Mouse (Mus musculus) R1 (cell line): ENCODE results near the gene Exosc6.
A peak's percentile ranks its signal among the peaks of the same experiment; 100 is the strongest.
"Not testable (repeated sequence)": the region's sequence is repeated elsewhere in the genome, so short reads cannot be mapped to it uniquely, and the experiment has no call there.

Experiments
- DNase-seq: peaks from one replicate; pipeline ENCODE4 v3.0.0-alpha.2; 2018; ENCODE audit warnings: low read depth, low spot score

Gene Exosc6

GRCm38 (mm10) chr8:111056158-111056663, at the start of gene Exosc6:
Exosc6 (plus strand) TSS chr8:111056339.
- peak; percentile 97 for DNase-seq

DNA sequence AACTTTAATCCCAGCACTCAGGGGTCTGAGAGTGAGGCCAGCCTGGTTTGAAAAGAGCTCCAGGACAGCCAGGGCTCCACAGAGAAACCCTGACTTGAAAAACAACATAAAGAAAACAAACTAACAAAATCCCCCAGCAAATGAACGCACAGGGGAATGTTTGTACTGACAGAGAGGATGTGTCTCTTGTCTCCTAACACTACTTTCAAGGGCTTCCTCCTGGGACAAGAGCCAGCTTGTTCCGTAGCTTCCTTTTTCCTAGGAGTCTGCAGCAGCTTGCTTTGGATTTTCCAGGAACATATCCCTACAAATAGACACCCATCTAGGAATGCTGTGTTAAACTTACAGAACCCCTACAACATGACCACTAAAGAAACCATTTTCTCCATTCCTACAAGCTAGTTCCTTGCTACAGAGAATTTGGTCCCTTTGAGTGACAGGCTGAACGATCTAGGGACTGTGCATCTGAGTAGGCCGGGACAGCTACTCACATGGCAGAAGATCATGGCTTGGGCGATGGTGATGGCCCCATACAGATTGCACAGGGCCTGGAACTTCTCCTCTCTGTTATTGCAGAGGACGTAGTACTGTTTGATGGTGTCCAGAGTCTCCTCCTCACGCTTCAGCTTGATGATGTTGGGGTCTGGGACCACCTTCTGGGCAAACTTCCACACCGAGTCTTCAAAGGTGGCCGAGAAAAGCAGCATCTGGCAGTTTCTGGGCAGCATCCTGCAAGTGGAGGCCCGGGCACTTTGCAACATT, 45.7 kb upstream of the Exosc6 start:
- DNase-seq, result not testable (repeated sequence)

DNA sequence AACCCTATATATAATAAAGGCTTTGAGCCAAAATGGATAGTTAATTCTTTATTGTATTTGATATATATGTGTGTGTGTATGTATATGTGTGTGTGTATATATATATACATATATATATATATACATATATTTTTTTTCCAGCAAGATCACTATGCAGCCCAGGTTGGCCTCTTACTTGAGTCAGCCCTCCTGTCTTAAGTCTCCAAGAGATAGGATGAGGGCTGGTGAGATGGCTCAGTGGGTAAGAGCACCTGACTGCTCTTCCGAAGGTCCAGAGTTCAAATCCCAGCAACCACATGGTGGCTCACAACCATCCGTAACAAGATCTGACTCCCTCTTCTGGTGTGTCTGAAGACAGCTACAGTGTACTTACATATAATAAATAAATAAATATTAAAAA, 29.5 kb upstream of the Exosc6 start:
- not testable (repeated sequence) for DNase-seq

DNA sequence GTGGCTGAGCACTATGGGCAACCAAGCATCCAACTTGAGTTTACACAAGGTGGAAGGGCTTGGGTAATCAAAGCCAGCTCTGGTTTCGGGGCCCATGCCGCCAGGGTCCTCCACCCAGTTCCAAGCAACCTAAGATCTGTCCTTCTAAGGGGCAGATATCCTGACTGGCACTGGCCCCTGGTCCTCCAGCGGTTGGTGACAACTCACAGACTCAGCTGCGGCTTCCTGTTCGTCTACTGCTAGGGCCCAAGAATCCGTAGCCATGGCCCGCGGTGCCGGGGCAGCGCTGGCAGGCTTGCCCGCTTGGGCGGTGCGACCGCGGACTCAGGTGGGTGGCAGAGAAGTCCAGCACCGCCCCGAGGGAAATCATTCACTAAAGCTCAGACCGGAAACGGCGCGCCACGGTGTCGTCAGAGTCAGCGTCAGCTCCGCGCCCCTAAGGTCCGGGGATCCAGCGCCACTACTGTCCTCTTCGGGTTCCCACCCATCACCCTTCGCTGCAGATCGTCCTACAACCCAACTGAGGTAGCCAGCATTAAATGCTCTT, 28.7 kb upstream of the Exosc6 start:
- DNase-seq, result peak; percentile 76

DNA sequence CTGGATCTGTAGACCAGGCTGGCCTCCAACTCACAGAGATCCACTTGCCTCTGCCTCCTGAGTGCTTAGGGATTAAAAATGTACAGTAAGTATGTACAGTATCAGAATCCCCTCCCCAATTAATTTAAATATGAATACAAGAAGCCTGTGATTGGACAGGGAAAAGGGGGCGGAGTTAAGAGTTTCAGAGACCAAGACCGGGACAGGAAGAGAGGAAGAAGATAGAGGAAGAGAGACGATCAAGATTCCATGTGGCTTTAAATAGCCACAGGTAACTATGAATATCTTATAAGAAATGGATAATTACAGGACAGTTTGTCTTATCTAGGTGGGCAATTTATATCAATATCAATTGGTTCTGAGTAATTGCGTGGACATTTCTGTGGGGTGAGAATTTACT, 26.6 kb upstream of the Exosc6 start:
- DNase-seq, result peak; percentile 92

- DNase-seq, result no peak
These were observed 26.1 kb upstream of the Exosc6 start for GRCm38 (mm10) chr8:111030045-111030444.

DNA sequence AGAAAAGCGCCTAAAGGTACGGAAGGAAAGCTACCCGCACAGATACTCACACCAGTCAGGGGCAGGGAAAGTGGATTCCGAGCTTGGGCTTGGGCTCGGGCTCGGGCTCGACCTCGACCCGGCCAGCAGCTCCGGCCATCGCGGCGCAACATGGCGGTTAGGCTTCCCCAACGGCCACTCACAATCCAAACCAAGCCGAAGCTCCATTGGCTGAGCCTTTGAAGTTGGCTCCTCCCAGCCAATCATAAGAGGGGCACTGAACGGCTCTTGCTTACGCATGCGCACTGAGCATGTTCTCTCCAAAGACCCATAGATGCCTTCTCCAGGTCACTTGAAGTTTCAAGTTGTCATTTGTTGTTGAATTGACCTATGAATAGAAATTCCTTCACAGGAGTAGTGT, 24.6 kb upstream of the Exosc6 start, which contains the start of gene Ddx19b:
Gene Ddx19b, minus strand, starts transcription at position 180 of the 400 bp plus-strand sequence.
- peak; percentile 90 for DNase-seq

GRCm38 (mm10) chr8:111032916-111033315, 23.2 kb upstream of the Exosc6 start, which contains the start of gene Aars:
Aars (plus strand) TSS chr8:111033144.
- DNase-seq, result peak; percentile 56

DNA sequence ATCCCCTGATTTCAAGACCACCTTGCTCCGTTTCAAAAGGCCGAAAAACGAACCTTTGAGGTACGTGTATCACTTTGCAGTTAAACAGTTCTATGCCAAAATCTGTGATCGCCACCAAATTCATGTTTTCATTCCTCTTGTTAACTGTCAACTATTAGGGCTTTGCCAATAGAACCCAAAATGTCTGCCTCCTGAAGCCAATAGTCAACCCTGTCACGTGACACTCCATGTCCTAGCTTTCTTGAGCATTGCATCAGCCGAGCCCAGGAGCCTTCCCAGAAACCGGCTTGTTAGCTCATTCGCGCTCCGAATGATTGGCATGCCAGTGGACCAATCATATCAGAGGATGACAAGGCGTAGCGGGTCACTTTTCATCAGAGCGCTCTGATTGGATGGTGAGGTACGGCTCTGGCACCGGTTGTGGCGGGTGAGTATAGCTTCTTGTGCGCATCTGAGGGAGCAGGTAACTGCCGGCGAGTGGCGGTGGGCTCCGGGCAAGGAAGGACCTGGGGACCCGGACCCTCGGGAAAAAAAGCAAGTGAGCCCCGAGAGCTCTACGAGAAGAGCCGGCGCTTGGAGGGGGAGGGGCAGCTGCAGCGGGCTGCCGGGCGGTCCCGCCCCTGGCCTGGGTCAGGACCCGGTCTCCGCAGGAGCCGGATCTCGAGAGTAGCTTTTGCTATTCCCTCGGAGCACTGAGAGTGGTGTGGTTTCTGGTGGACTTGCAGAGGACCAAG, 22.5 kb upstream of the Exosc6 start:
- peak; percentile 100 for DNase-seq

DNA sequence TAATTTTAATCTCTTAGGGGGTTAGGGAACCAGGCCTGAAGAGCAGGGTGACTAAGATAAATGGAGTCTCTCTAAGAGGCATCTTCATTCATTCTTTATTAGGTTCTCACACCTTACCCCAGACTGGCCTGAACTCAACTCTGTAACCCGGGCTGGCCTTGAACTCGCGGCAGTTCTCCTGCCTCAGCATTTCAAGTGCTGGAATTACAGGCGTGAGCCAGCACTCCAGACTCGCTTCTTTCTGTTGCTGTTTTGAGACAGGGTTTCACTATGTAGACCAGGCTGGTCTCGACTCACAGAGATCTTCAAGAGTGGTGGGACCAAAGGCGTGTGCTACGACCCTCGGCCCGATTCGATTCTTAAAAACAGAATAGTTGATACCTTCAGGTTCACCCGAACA, 21.9 kb upstream of the Exosc6 start:
- DNase-seq, result no peak

DNA sequence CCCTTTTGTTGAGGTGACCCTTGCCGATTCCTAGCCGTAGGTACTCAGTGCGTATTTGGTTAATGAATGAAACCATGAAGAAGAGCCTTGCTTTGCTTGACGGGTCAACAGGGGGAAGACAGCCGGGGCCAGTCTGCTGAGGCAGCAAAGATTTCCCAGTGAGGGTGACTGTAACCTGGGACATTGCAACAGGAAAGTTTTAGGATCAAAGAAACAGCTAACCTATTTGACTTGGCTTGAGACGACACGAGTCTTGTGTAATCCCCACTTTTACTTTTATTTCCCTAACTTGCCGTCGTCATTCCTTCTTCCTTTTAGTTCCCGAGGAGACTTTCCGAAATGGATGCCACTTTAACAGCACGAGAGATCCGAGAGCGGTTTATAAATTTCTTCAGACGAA, 19.5 kb upstream of the Exosc6 start:
- no peak for DNase-seq

DNA sequence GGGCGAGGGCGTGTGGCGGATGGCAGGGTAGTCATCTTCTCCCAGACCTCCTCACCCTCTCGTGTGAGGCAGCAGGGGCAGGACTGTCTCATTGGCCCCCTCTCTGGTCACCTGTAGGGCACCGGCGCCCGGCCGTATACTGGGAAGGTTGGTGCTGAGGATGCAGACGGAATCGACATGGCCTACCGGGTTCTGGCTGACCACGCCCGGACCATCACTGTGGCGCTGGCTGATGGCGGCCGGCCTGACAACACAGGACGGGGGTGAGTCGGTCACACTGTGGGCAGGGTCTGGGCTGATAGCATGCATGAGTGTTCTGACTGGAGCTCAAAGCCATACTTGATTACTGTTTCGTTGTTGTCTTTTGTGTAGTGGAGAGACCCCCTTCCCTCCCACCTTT, 13.6 kb upstream of the Exosc6 start:
- no peak for DNase-seq

DNA sequence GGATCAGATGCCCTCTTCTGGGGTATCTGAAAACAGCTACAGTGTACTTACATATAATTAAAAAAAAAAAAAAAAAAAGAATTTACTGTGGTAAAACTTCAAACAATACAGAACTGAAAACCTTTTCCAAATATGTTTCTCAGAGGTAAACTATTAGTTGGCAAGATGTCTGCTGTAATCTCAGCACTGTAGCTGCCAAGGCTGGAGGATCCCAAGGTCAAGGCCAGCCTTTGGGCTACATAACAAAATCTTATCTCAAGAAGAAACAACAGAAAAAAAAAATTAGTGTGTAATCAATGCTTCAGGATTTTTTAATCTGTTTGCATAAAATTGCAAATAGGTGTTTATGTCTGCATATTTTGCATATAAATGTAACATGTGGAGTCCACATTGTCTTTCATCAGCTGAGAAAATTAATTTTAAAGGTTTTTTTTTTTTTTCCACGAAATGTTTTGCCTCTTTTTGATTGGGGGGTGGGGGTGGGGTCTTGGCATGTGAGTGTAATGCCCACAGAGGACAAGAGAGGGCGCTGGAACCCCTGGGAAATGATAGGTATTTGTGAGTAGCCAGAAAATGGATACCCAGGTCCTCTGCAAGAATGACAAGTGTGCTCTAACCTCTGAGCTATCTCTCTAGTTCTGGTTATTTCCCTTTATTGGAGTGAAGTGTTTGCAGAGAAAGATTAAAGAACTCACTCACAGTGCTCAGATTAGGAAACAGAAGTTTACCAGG, 12.0 kb upstream of the Exosc6 start:
- DNase-seq, result peak; percentile 61

- DNase-seq, result no peak
These were observed 7.4 kb upstream of the Exosc6 start for GRCm38 (mm10) chr8:111048694-111049093.

DNA sequence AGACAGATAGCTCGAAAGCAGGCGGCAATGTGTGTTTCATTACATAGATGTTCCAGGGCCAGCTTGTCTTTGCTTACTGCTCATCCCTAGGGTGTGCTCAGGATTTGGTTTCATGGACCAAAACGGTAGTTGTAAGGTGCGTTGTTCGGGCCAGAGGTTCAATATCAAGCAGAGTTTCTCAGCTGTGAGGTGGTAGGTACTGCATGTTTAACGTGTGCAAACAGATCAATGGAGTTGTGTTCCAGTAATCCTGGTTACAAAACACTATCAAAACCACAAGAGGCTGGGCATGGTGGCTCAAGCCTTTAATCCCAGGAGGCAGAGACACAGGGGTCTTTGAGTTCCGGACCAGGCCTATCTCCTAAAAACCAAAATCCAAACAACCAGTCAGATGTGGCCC, 7.0 kb upstream of the Exosc6 start:
- no peak for DNase-seq

GRCm38 (mm10) chr8:111053827-111054518, 2.2 kb upstream of the Exosc6 start:
- DNase-seq, result no peak

DNA sequence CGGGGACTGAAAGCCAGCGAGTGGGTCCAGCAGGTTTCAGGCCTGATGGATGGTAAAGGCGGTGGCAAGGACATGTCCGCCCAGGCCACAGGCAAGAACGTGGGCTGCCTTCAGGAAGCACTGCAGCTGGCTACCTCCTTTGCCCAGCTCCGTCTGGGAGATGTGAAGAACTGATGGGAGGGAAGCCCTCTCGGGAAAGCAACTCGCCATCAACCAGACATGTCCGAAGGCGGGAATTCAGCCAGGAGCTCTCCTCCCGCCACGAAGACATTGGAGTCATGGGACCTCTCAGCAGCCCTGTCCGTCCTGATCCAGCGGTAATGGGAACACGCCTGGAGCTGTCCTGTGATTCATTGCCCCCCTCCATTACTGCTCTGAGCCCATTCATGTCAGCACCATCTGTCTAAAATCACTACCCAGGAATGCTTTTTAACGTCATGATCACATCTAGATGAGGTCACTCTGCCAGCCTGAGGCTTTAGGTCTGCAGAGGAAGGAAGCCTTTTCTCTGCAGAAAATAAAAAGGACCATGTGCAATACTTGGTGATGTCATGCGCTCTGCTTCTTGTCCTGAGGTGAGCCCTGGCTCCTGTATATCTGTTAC, 1.0 kb upstream of the Exosc6 start:
- no peak for DNase-seq

DNA sequence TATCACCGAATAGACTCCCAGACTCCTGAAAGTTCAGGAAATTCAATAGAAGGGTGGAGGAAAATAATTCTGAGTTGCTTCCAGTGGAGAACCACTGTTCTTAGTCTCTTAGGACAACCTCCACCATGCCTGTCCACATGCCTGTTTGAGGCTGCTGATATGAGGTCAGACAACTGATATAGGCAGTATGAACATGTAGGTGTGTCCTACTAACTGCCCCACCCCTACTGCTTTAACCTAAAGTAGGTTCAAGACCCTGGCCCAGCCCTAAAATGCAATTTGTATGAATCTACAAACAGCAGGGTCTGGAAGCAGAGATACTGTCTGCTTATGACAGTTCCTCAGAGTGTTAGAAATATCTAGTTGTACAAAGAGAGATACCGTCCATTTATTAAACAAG, 478 bp upstream of the Exosc6 start:
- DNase-seq, result no peak

GRCm38 (mm10) chr8:111056691-111057293, 653 bp downstream of the Exosc6 start:
- DNase-seq, result peak; percentile 59

DNA sequence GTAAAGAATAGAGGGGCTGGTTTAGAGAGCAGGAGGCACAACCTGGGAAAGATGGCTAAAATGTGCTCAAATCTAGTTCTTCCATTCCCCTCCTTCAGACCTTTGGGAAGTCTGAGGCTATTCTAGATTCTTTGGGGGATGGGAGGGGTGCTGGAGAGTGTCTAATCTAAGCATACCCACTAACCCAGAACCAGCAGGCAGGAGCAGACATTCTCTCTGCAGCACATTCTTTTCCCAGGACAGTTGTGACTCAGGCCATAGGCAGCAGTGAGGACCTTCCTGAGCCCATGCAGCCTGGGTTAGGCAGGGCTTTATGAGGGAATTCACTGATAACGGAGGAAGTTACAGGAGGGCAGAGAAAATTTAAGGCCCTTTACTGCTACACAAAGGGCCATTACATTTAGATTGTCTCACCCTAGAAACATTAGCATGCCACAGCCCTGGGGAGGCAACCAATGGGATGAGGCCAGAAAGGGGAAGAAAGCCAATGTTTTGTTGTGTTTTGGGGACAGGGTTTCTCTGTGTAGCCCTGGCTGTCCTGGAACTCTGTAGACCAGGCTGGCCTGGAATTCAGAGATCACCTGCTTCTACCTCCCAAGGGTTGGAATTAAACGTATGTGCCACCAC, 2.9 kb downstream of the Exosc6 start:
- peak; percentile 25 for DNase-seq
